Mouse (Mus musculus) limb, embryonic 10.5 days (tissue): ENCODE measurements around the gene Atp6v1a. TPM values are rescaled to one million over a fixed set of nuclear protein-coding genes. Genes with fewer than 3 reads are reported as not detected.
A peak's percentile ranks its signal among the peaks of the same experiment; 100 is the strongest.

Experiments used
- DNase-seq: peaks from one replicate; pipeline ENCODE4 v3.0.0-alpha.2; 2017; ENCODE audit warnings: low spot score
- H3K27ac ChIP-seq: fragments of 300-500 bp; sonication (generic); 2 replicates; pipeline ENCODE4 v1.5.1; 2016; ENCODE audit warnings: mild to moderate bottlenecking
- H3K27me3 ChIP-seq: fragments of 300-500 bp; sonication (generic); 2 replicates; pipeline ENCODE4 v1.6.1; 2016; ENCODE audit warnings: low read depth, mild to moderate bottlenecking; ENCODE audit not compliant: poor library complexity, severe bottlenecking
- H3K36me3 ChIP-seq: fragments of 300-500 bp; sonication (generic); 2 replicates; pipeline ENCODE4 v1.6.1; 2016; ENCODE audit warnings: mild to moderate bottlenecking, moderate library complexity
- H3K4me1 ChIP-seq: fragments of 300-500 bp; sonication (generic); 2 replicates; pipeline ENCODE4 v1.6.1; 2016
- H3K4me3 ChIP-seq: fragments of 300-500 bp; sonication (generic); 2 replicates; pipeline ENCODE4 v1.5.1; 2016; ENCODE audit warnings: mild to moderate bottlenecking, moderate library complexity
- H3K9me3 ChIP-seq: fragments of 300-500 bp; sonication (generic); replicated peaks from 2 replicates; pipeline ENCODE4 v1.6.1; 2016; ENCODE audit warnings: mild to moderate bottlenecking
- WGBS: fragments of 180-500 bp; shearing (Covaris S2); methylation state at CpG from one replicate; pipeline ENCODE4 v1.1.7; 2016; 5-methylcytosine and 5-hydroxymethylcytosine counted together
- polyA plus RNA-seq: library from polyadenylated mRNA; unstranded; fragments of >200 nt; fragmentation: Nextera tagmentation; extraction: Ambion mirVana; gene quantifications from 2 replicates; pipeline ENCODE4 v1.2.1, GENCODE M21; 2016

Atp6v1a gene
- polyA plus RNA-seq, 1 experiment from 2014 or later: 34.4 TPM

DNA sequence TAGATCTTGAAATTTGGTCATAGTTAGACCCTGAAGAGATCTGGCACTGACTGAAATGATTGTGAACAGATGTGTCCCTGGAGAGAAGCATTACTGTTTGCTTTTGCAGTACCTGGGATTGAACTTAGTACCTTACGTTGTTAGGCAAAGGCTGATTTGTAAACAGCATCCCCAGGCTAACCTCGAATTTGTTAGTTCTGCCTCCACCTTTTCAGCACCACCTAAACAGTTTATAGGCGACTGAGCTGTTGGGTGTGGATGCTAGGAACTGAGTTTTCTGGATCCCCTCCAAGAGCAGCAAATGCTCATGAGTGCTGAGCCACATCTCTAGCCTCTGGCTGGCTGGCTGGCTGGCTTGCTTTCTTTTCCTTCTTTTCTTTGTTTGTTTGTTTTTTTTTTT is 25.7 kb upstream of the Atp6v1a start:
- 62% methylated on average over 3 of the region's 3 CpGs for WGBS
- Histone ChIP-seq H3K4me3 (no peak overlapping the region), H3K36me3 (peaks cover 21% of the 10 kb centered on the region), H3K4me1 (no peaks in the 10 kb centered on the region), H3K9me3 (no peaks in the 10 kb centered on the region), H3K27ac (no peak overlapping the region), H3K27me3 (no peaks in the 10 kb centered on the region)
- DNase-seq: no peak

DNA sequence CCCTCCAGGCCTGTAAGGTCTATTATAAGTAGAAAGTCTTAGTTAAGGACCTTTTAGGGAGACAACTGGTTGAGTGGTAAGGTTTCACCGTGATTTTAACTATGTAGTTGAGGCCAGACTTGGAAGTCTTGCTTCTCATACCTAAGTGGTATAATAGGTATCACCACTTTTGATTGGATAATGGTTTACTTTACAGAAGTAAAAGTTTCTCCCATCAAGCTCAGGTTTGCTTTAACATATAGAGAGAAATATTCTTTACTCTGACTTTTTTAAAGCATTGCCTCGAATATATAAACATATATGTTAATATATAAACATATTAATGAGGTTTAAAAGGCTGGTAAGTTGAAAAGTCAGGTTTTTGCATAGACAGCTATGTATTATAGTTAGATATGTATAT is 24.3 kb upstream of the Atp6v1a start:
- Histone ChIP-seq H3K4me3 (no peak overlapping the region), H3K27me3 (no peaks in the 10 kb centered on the region), H3K27ac (no peak overlapping the region), H3K4me1 (no peaks in the 10 kb centered on the region), H3K9me3 (no peaks in the 10 kb centered on the region), H3K36me3 (peaks cover 35% of the 10 kb centered on the region)
- DNase-seq: no peak
- WGBS: 88% methylated on average over 2 of the region's 2 CpGs

GRCm38 (mm10) chr16:44159325-44159724 is 19.8 kb upstream of the Atp6v1a start:
- Histone ChIP-seq H3K27ac (no peak overlapping the region), H3K4me1 (no peaks in the 10 kb centered on the region), H3K27me3 (no peaks in the 10 kb centered on the region), H3K9me3 (no peaks in the 10 kb centered on the region), H3K4me3 (no peak overlapping the region), H3K36me3 (peaks cover 57% of the 10 kb centered on the region)
- 96% methylated on average over 7 of the region's 7 CpGs for WGBS
- DNase-seq: no peak

GRCm38 (mm10) chr16:44154497-44155057 is 15.1 kb upstream of the Atp6v1a start:
- 68% methylated on average over 6 of the region's 6 CpGs for WGBS
- Histone ChIP-seq H3K4me1 (no peaks in the 10 kb centered on the region), H3K9me3 (no peaks in the 10 kb centered on the region), H3K36me3 (peaks cover 30% of the 10 kb centered on the region), H3K27ac (no peak overlapping the region), H3K4me3 (no peak overlapping the region), H3K27me3 (no peaks in the 10 kb centered on the region)
- no peak for DNase-seq

GRCm38 (mm10) chr16:44149002-44149767 is 9.7 kb upstream of the Atp6v1a start:
- H3K9me3 ChIP-seq: no peaks in the 10 kb centered on the region
- no peak for DNase-seq
- H3K4me1 ChIP-seq: no peaks in the 10 kb centered on the region
- no peak overlapping the region for H3K4me3 ChIP-seq
- H3K36me3 ChIP-seq: 0 out of 2 replicates have a peak, but pooled peaks cover 8% of the 10 kb centered on the region
- no peaks in the 10 kb centered on the region for H3K27me3 ChIP-seq
- 100% methylated on average over 1 of the region's 1 CpGs for WGBS
- no peak overlapping the region for H3K27ac ChIP-seq

- WGBS: 81% methylated on average over 6 of the region's 6 CpGs
- DNase-seq: no peak
- H3K9me3 ChIP-seq: no peaks in the 10 kb centered on the region
- peak overlapping the region; percentile 94 for H3K4me3 ChIP-seq
- H3K4me1 ChIP-seq: peaks cover 20% of the 10 kb centered on the region
- H3K36me3 ChIP-seq: 0 out of 2 replicates have a peak, but pooled peaks cover 8% of the 10 kb centered on the region
- no peak overlapping the region for H3K27ac ChIP-seq
- H3K27me3 ChIP-seq: no peaks in the 10 kb centered on the region
Measured at GRCm38 (mm10) chr16:44141483-44141882, 2.0 kb upstream of the Atp6v1a start.

- DNase-seq: peak; percentile 76
Measured at GRCm38 (mm10) chr16:44140186-44140787, 782 bp upstream of the Atp6v1a start.

GRCm38 (mm10) chr16:44138979-44139535 is 448 bp downstream of the Atp6v1a start:
- Histone ChIP-seq H3K4me1 (peaks cover 20% of the 10 kb centered on the region), H3K4me3 (peak overlapping the region; percentile 94), H3K27ac (peak overlapping the region; percentile 95), H3K36me3 (no peaks in the 10 kb centered on the region), H3K9me3 (no peaks in the 10 kb centered on the region), H3K27me3 (no peaks in the 10 kb centered on the region)
- under 1% methylated on average over 25 of the region's 25 CpGs for WGBS
- peak; percentile 86 for DNase-seq

More at GRCm38 (mm10) chr16:44140186-44140787, 782 bp upstream of the Atp6v1a start:
- Histone ChIP-seq H3K36me3 (0 out of 2 replicates have a peak, but pooled peaks cover 6% of the 10 kb centered on the region), H3K27ac (peak overlapping the region; percentile 95), H3K4me3 (peak overlapping the region; percentile 94), H3K4me1 (peaks cover 20% of the 10 kb centered on the region), H3K9me3 (no peaks in the 10 kb centered on the region), H3K27me3 (no peaks in the 10 kb centered on the region)
- under 1% methylated on average over 43 of the region's 44 CpGs for WGBS

GRCm38 (mm10) chr16:44138377-44138978 is 1.0 kb downstream of the Atp6v1a start:
- no peaks in the 10 kb centered on the region for H3K9me3 ChIP-seq
- DNase-seq: peak; percentile 43
- WGBS: 2% methylated on average over 24 of the region's 24 CpGs
- H3K4me3 ChIP-seq: peak overlapping the region; percentile 94
- no peaks in the 10 kb centered on the region for H3K36me3 ChIP-seq
- H3K27ac ChIP-seq: peak overlapping the region; percentile 95
- no peaks in the 10 kb centered on the region for H3K27me3 ChIP-seq
- peaks cover 20% of the 10 kb centered on the region for H3K4me1 ChIP-seq

DNA sequence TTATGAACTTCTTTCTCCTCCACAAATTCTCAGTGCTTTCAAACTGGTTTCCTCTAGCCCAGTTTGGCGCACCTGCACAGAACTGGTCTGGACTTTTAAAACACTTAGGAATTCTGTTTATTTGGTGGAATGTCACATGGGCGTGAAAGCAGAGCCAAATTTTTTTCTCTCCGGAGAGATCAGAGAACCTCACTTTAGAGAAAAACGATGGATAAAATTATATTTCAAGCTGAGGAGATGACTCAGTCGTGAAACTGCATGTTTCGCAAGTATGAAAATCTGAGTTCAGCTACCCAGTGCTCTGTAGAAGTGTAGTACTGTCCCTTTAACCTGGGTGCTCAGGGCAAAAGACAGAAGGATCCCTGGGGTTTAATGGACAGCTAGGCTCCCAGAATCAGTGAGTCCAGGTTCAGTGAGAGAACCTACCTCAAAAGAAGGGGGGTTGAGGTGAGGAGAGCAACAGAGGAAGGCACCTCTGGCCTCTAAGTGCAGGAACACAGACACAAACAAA is 2.9 kb downstream of the Atp6v1a start:
- Histone ChIP-seq H3K36me3 (no peaks in the 10 kb centered on the region), H3K27me3 (no peaks in the 10 kb centered on the region), H3K4me1 (peaks cover 18% of the 10 kb centered on the region), H3K27ac (no peak overlapping the region), H3K4me3 (no peak overlapping the region), H3K9me3 (no peaks in the 10 kb centered on the region)
- WGBS: 89% methylated on average over 6 of the region's 6 CpGs
- DNase-seq: no peak

GRCm38 (mm10) chr16:44133187-44133586 is 6.3 kb downstream of the Atp6v1a start:
- H3K27me3 ChIP-seq: no peaks in the 10 kb centered on the region
- peaks cover 7% of the 10 kb centered on the region for H3K4me1 ChIP-seq
- no peaks in the 10 kb centered on the region for H3K9me3 ChIP-seq
- 91% methylated on average over 3 of the region's 3 CpGs for WGBS
- no peak overlapping the region for H3K27ac ChIP-seq
- no peak for DNase-seq
- H3K4me3 ChIP-seq: no peak overlapping the region
- H3K36me3 ChIP-seq: no peaks in the 10 kb centered on the region

- no peak overlapping the region for H3K4me3 ChIP-seq
- no peak overlapping the region for H3K27ac ChIP-seq
- H3K4me1 ChIP-seq: no peaks in the 10 kb centered on the region
- H3K27me3 ChIP-seq: no peaks in the 10 kb centered on the region
- no peak for DNase-seq
- H3K9me3 ChIP-seq: no peaks in the 10 kb centered on the region
- H3K36me3 ChIP-seq: no peaks in the 10 kb centered on the region
- 85% methylated on average over 4 of the region's 4 CpGs for WGBS
Measured at GRCm38 (mm10) chr16:44132300-44132699, 7.2 kb downstream of the Atp6v1a start.
